Mouse (Mus musculus): Measurements from ENCODE around the gene Ndufs2.
A peak's percentile ranks its signal among the peaks of the same experiment; 100 is the strongest.

DNA sequence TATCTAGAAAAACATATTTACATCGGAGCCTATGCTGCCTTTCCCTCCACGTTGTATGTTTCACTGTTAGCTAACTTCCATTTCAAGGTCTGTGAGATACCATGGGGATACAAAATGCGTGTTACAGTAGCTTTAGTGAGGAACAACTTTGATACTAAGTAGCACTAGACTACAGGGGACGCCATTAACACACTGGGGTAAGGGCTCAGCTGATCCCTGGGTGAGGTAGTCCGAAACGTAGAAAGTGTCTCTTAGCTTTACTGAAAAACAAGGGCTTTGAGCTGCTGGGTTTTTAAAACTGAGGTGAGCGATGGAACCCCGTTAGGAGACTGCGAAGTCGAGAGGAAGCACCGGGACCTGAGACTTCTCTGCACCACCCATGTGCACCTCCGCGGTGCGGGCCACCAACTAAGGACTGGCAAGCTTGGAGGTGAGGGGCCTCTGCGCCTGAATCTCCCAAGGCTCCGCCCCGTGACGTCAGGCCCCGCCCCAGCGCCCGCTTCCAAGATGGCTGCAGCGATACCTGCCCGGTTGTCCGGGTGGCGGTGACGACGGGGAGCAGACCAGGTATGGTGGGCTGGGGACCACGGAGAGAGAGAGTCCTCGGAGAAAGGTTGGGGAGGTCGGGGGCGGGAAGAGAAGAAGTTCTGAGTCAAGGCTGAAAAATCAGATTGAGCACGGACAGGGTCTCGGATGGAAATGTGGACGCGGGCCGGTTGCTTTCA lies 18.8 kb upstream of the Ndufs2 start, which contains the start of gene B4galt3:
- TF ChIP-seq POLR2A (IDR thresholded peaks at IDR 0.05; ENCODE audit: borderline replicate concordance, low read depth, low read length) (peak; percentile 68), CTCF (IDR thresholded peaks at IDR 0.05; ENCODE audit: low read depth, low read length) (no peak)

Measured in bone marrow macrophage, adult 2 months (primary cell).